Mouse (Mus musculus): ENCODE measurements at regions not wholly inside any gene's neighbourhood (a gene's known extent, or its start where the extent isn't known, plus 50 kb on each side); places are given as distances from the start of the nearest gene placed in this dataset.
A peak's percentile ranks its signal among the peaks of the same experiment; 100 is the strongest.

- no peak overlapping the region for H3K27ac ChIP-seq
- H3K9me3 ChIP-seq, result no peaks in the 10 kb centered on the region
- H3K9ac ChIP-seq (replicated peaks), result no peak overlapping the region
- no peaks in the 10 kb centered on the region for H3K4me1 ChIP-seq (replicated peaks)
- H3K36me3 ChIP-seq, result no peaks in the 10 kb centered on the region
- no peaks in the 10 kb centered on the region for H3K27me3 ChIP-seq
- WGBS, result 76% methylated on average over 1 of the region's 1 CpGs
- no peak overlapping the region for H3K4me2 ChIP-seq
- H3K4me3 ChIP-seq (replicated peaks), result no peak overlapping the region
- no peak for ATAC-seq (ENCODE audit: insufficient number of reproducible peaks, insufficient read depth, low FRiP score, low TSS enrichment, low read depth)
Measured at GRCm38 (mm10) chr9:41545776-41546175, 384.3 kb upstream of the Ubash3b start.

- H3K9ac ChIP-seq (replicated peaks), result no peak overlapping the region
- no peak overlapping the region for H3K4me3 ChIP-seq (replicated peaks)
- no peak for ATAC-seq (ENCODE audit: insufficient number of reproducible peaks, insufficient read depth, low FRiP score, low TSS enrichment, low read depth)
- no peaks in the 10 kb centered on the region for H3K27me3 ChIP-seq
- no peak overlapping the region for H3K4me2 ChIP-seq
- H3K9me3 ChIP-seq, result no peaks in the 10 kb centered on the region
- 82% methylated on average over 5 of the region's 5 CpGs for WGBS
- 0 out of 2 replicates have a peak, but pooled peaks cover 6% of the 10 kb centered on the region for H3K36me3 ChIP-seq
- H3K27ac ChIP-seq, result no peak overlapping the region
- H3K4me1 ChIP-seq (replicated peaks), result no peaks in the 10 kb centered on the region
Measured at GRCm38 (mm10) chr9:41542511-41542910, 381.0 kb upstream of the Ubash3b start.

- Histone ChIP-seq H3K4me1 (replicated peaks) (no peaks in the 10 kb centered on the region), H3K9me3 (no peaks in the 10 kb centered on the region), H3K36me3 (0 out of 2 replicates have a peak, but pooled peaks cover 6% of the 10 kb centered on the region), H3K4me2 (no peak overlapping the region), H3K4me3 (replicated peaks) (no peak overlapping the region), H3K9ac (replicated peaks) (no peak overlapping the region), H3K27me3 (no peaks in the 10 kb centered on the region), H3K27ac (no peak overlapping the region)
- WGBS, result 88% methylated on average over 6 of the region's 6 CpGs
- no peak for ATAC-seq (ENCODE audit: insufficient number of reproducible peaks, insufficient read depth, low FRiP score, low TSS enrichment, low read depth)
Measured at GRCm38 (mm10) chr9:41541327-41541726, 379.8 kb upstream of the Ubash3b start.

GRCm38 (mm10) chr9:41532786-41533185, 371.3 kb upstream of the Ubash3b start:
- H3K9me3 ChIP-seq, result no peaks in the 10 kb centered on the region
- H3K27me3 ChIP-seq, result no peaks in the 10 kb centered on the region
- H3K4me3 ChIP-seq (replicated peaks), result no peak overlapping the region
- peaks cover 3% of the 10 kb centered on the region; the same call in 1 of the 2 replicates for H3K36me3 ChIP-seq
- H3K4me2 ChIP-seq, result no peak overlapping the region
- 45% methylated on average over 3 of the region's 3 CpGs for WGBS
- no peak for ATAC-seq (ENCODE audit: insufficient number of reproducible peaks, insufficient read depth, low FRiP score, low TSS enrichment, low read depth)
- no peak overlapping the region for H3K9ac ChIP-seq (replicated peaks)
- H3K4me1 ChIP-seq (replicated peaks), result peaks cover 20% of the 10 kb centered on the region
- no peak overlapping the region; the same call in 1 of the 2 replicates for H3K27ac ChIP-seq

GRCm38 (mm10) chr9:41532290-41532689, 370.8 kb upstream of the Ubash3b start:
- H3K36me3 ChIP-seq, result no peaks in the 10 kb centered on the region; the same call in 1 of the 2 replicates
- WGBS, result 66% methylated on average over 7 of the region's 7 CpGs
- ATAC-seq (ENCODE audit: insufficient number of reproducible peaks, insufficient read depth, low FRiP score, low TSS enrichment, low read depth), result no peak

GRCm38 (mm10) chr9:41531596-41531995, 370.1 kb upstream of the Ubash3b start:
- Histone ChIP-seq H3K4me2 (no peak overlapping the region), H3K9ac (replicated peaks) (no peak overlapping the region), H3K27me3 (no peaks in the 10 kb centered on the region), H3K27ac (no peak overlapping the region), H3K9me3 (no peaks in the 10 kb centered on the region), H3K4me3 (replicated peaks) (no peak overlapping the region), H3K36me3 (no peaks in the 10 kb centered on the region; the same call in 1 of the 2 replicates), H3K4me1 (replicated peaks) (peaks cover 22% of the 10 kb centered on the region)
- ATAC-seq (ENCODE audit: insufficient number of reproducible peaks, insufficient read depth, low FRiP score, low TSS enrichment, low read depth), result no peak
- WGBS, result 66% methylated on average over 6 of the region's 6 CpGs

More at GRCm38 (mm10) chr9:41532290-41532689, 370.8 kb upstream of the Ubash3b start:
- no peak overlapping the region for H3K9ac ChIP-seq (replicated peaks)
- H3K4me2 ChIP-seq, result no peak overlapping the region
- H3K9me3 ChIP-seq, result no peaks in the 10 kb centered on the region
- H3K27me3 ChIP-seq, result no peaks in the 10 kb centered on the region
- H3K4me3 ChIP-seq (replicated peaks), result no peak overlapping the region
- H3K27ac ChIP-seq, result no peak overlapping the region
- H3K4me1 ChIP-seq (replicated peaks), result peaks cover 20% of the 10 kb centered on the region

GRCm38 (mm10) chr9:41526126-41526525, 364.6 kb upstream of the Ubash3b start:
- peaks cover 28% of the 10 kb centered on the region for H3K4me1 ChIP-seq (replicated peaks)
- no peaks in the 10 kb centered on the region for H3K27me3 ChIP-seq
- peaks cover 9% of the 10 kb centered on the region; the same call in 1 of the 2 replicates for H3K36me3 ChIP-seq
- no peak overlapping the region for H3K4me2 ChIP-seq
- no peak for ATAC-seq (ENCODE audit: insufficient number of reproducible peaks, insufficient read depth, low FRiP score, low TSS enrichment, low read depth)
- H3K9ac ChIP-seq (replicated peaks), result no peak overlapping the region
- no peak overlapping the region for H3K27ac ChIP-seq
- 70% methylated on average over 8 of the region's 8 CpGs for WGBS
- H3K9me3 ChIP-seq, result no peaks in the 10 kb centered on the region
- H3K4me3 ChIP-seq (replicated peaks), result no peak overlapping the region

GRCm38 (mm10) chr9:41525534-41525933, 364.0 kb upstream of the Ubash3b start:
- H3K4me1 ChIP-seq (replicated peaks), result peaks cover 28% of the 10 kb centered on the region
- H3K27ac ChIP-seq, result 0 out of 2 replicates have a peak overlapping the region, but pooled peaks have one; percentile 18
- H3K4me3 ChIP-seq (replicated peaks), result no peak overlapping the region
- H3K9me3 ChIP-seq, result no peaks in the 10 kb centered on the region
- WGBS, result 69% methylated on average over 1 of the region's 1 CpGs
- ATAC-seq (ENCODE audit: insufficient number of reproducible peaks, insufficient read depth, low FRiP score, low TSS enrichment, low read depth), result no peak
- no peak overlapping the region for H3K9ac ChIP-seq (replicated peaks)
- H3K27me3 ChIP-seq, result no peaks in the 10 kb centered on the region
- H3K36me3 ChIP-seq, result peaks cover 9% of the 10 kb centered on the region; the same call in 1 of the 2 replicates
- H3K4me2 ChIP-seq, result no peak overlapping the region

- Histone ChIP-seq H3K4me3 (replicated peaks) (no peak overlapping the region), H3K27me3 (no peaks in the 10 kb centered on the region), H3K9me3 (no peaks in the 10 kb centered on the region), H3K36me3 (peaks cover 9% of the 10 kb centered on the region; the same call in 1 of the 2 replicates), H3K4me2 (no peak overlapping the region), H3K4me1 (replicated peaks) (peaks cover 28% of the 10 kb centered on the region), H3K9ac (replicated peaks) (no peak overlapping the region), H3K27ac (peak overlapping the region; percentile 64)
- WGBS, result 68% methylated on average over 7 of the region's 7 CpGs
- no peak for ATAC-seq (ENCODE audit: insufficient number of reproducible peaks, insufficient read depth, low FRiP score, low TSS enrichment, low read depth)
Measured at GRCm38 (mm10) chr9:41524591-41524990, 363.1 kb upstream of the Ubash3b start.

- H3K36me3 ChIP-seq, result peaks cover 9% of the 10 kb centered on the region; the same call in 1 of the 2 replicates
- no peaks in the 10 kb centered on the region for H3K27me3 ChIP-seq
- no peaks in the 10 kb centered on the region for H3K9me3 ChIP-seq
- no peak overlapping the region for H3K9ac ChIP-seq (replicated peaks)
- H3K4me1 ChIP-seq (replicated peaks), result peaks cover 28% of the 10 kb centered on the region
- H3K4me3 ChIP-seq (replicated peaks), result no peak overlapping the region
- 95% methylated on average over 2 of the region's 2 CpGs for WGBS
- H3K27ac ChIP-seq, result peak overlapping the region; percentile 64
- no peak for ATAC-seq (ENCODE audit: insufficient number of reproducible peaks, insufficient read depth, low FRiP score, low TSS enrichment, low read depth)
- no peak overlapping the region for H3K4me2 ChIP-seq
Measured at GRCm38 (mm10) chr9:41523969-41524368, 362.5 kb upstream of the Ubash3b start.

- Histone ChIP-seq H3K9me3 (no peaks in the 10 kb centered on the region), H3K9ac (replicated peaks) (no peak overlapping the region), H3K4me1 (replicated peaks) (peaks cover 37% of the 10 kb centered on the region), H3K4me3 (replicated peaks) (no peak overlapping the region), H3K27me3 (no peaks in the 10 kb centered on the region), H3K36me3 (peaks cover 9% of the 10 kb centered on the region; the same call in 1 of the 2 replicates), H3K27ac (no peak overlapping the region), H3K4me2 (no peak overlapping the region)
- no peak for ATAC-seq (ENCODE audit: insufficient number of reproducible peaks, insufficient read depth, low FRiP score, low TSS enrichment, low read depth)
- 77% methylated on average over 1 of the region's 1 CpGs for WGBS
Measured at GRCm38 (mm10) chr9:41522302-41522701, 360.8 kb upstream of the Ubash3b start.

- ATAC-seq (ENCODE audit: insufficient number of reproducible peaks, insufficient read depth, low FRiP score, low TSS enrichment, low read depth), result peak; percentile 47; the same call in 1 of the 2 replicates
- 65% methylated on average over 2 of the region's 2 CpGs for WGBS
- H3K27me3 ChIP-seq, result no peaks in the 10 kb centered on the region
Measured at GRCm38 (mm10) chr9:41517787-41518186, 356.3 kb upstream of the Ubash3b start.

More at GRCm38 (mm10) chr9:41517787-41518186, 356.3 kb upstream of the Ubash3b start:
- peaks cover 3% of the 10 kb centered on the region; the same call in 1 of the 2 replicates for H3K36me3 ChIP-seq
- H3K27ac ChIP-seq, result peak overlapping the region; percentile 54
- peaks cover 21% of the 10 kb centered on the region for H3K4me1 ChIP-seq (replicated peaks)
- no peaks in the 10 kb centered on the region for H3K9me3 ChIP-seq
- H3K4me3 ChIP-seq (replicated peaks), result no peak overlapping the region
- H3K9ac ChIP-seq (replicated peaks), result no peak overlapping the region
- no peak overlapping the region for H3K4me2 ChIP-seq
